8 mouse cellular contexts compared by ENCODE assay signal in genomic region chr17:48408526-48409291, GRCm38 (mm10). TPM values are rescaled to one million over a fixed set of nuclear protein-coding genes. Genes with fewer than 3 reads are reported as not detected.
A peak's percentile ranks its signal among the peaks of the same experiment; 100 is the strongest.
DNase-seq lines count a peak whose midpoint lies in the region; ATAC-seq lines count a peak whose summit lies in the region.

No protein-coding gene starts in this region.

- no peaks in the 10 kb centered on the region for H3K27me3 ChIP-seq in intestine, embryonic 15.5 days (replicated peaks)

- H3K4me2 ChIP-seq in intestine, embryonic 15.5 days (replicated peaks) = peak overlapping the region; percentile 77

- peak overlapping the region; percentile 100 for H3K27ac ChIP-seq in intestine, embryonic 15.5 days

- under 1% methylated on average over 47 of the region's 47 CpGs for WGBS in intestine, embryonic 15.5 days

- peak; percentile 67 to 71 for DNase-seq in adrenal gland, adult 18-20 months (ENCODE audit: low spot score in 2 of 2)
- DNase-seq in embryo, embryonic 11 days = peak; percentile 83
- peak; percentile 46 to 66 for DNase-seq in gastrocnemius, postnatal 36 days
- DNase-seq in left cerebral cortex, postnatal 25 days (ENCODE audit: low spot score in 2 of 2) = peak; percentile 65 to 70
- DNase-seq in right cerebral cortex, postnatal 25 days = peak; percentile 71
- peak; percentile 73 to 76 for DNase-seq in urinary bladder, postnatal 4 days (ENCODE audit: low spot score in 2 of 2)

- no peaks in the 10 kb centered on the region for H3K9me3 ChIP-seq in intestine, embryonic 15.5 days

- peak overlapping the region; percentile 96 for H3K9ac ChIP-seq in intestine, embryonic 15.5 days

- peaks cover 19% of the 10 kb centered on the region for H3K4me1 ChIP-seq in intestine, embryonic 15.5 days (replicated peaks)

- no peaks in the 10 kb centered on the region for H3K36me3 ChIP-seq in intestine, embryonic 15.5 days

- peak; percentile 48 for ATAC-seq in intestine, embryonic 15.5 days
- ATAC-seq in megakaryocyte-erythroid progenitor cell, adult 5-6 weeks (replicated peaks; ENCODE audit: low FRiP score, low TSS enrichment, poor library complexity, severe bottlenecking) = peak; percentile 29

- H3K4me3 ChIP-seq in intestine, embryonic 15.5 days (replicated peaks) = peak overlapping the region; percentile 79

- intact Hi-C loops in gastrocnemius, postnatal 36 days (cut with DNase I) = no loop called here
- intact Hi-C loops in left cerebral cortex, postnatal 25 days (cut with DNase I) = loop anchor here (1.0 to 10.0 kb wide), 5 partner anchors 35 to 534 kb away; partner anchors contain the start of gene Trem2

RNA-seq across cellular contexts. Expression of gene Nfya, which starts 1.0 kb away (rescaled TPM):
- 10 to 100 TPM; 35.5 to 36.5 TPM for total RNA-seq in adrenal gland, adult 18-20 months (2021)
- total RNA-seq in gastrocnemius, postnatal 36 days (2021) = 1 to 10 TPM; 4.4 to 6.7 TPM
- polyA plus RNA-seq in intestine, embryonic 15.5 days (2015; fragmentation: Nextera tagmentation; extraction: Ambion mirVana) = 11.2 and 12.5 TPM in 2 replicates
- 10 to 100 TPM; 27.5 to 31.8 TPM for total RNA-seq in left cerebral cortex, postnatal 25 days (2021)
- total RNA-seq in megakaryocyte-erythroid progenitor cell, adult 5-6 weeks (2014; fragmentation: Nextera tagmentation) = 89.3 and 113 TPM in 2 replicates
- total RNA-seq in megakaryocyte-erythroid progenitor cell, adult 5-6 weeks (2017) = 32.8 and 55.7 TPM in 2 replicates

RNA-seq across cellular contexts. Expression of gene Oard1, which starts 1.1 kb away (rescaled TPM):
- total RNA-seq in adrenal gland, adult 18-20 months (2021) = 10 to 100 TPM; 17.5 to 19.5 TPM
- total RNA-seq in gastrocnemius, postnatal 36 days (2021) = 10 to 100 TPM in 1 of 2 experiments, 1 to 10 TPM in 1; 9.2 to 10.6 TPM
- polyA plus RNA-seq in intestine, embryonic 15.5 days (2015; fragmentation: Nextera tagmentation; extraction: Ambion mirVana) = 72.8 and 73.2 TPM in 2 replicates
- 1 to 10 TPM; 7.8 to 9.5 TPM for total RNA-seq in left cerebral cortex, postnatal 25 days (2021)
- total RNA-seq in megakaryocyte-erythroid progenitor cell, adult 5-6 weeks (2014; fragmentation: Nextera tagmentation) = 56.0 and 61.4 TPM in 2 replicates
- 76.9 and 90.2 TPM in 2 replicates for total RNA-seq in megakaryocyte-erythroid progenitor cell, adult 5-6 weeks (2017)

RNA-seq across cellular contexts. Expression of gene Apobec2, which starts 24.0 kb away (rescaled TPM):
- 1 to 10 TPM; 1.5 to 2.0 TPM for total RNA-seq in adrenal gland, adult 18-20 months (2021)
- total RNA-seq in gastrocnemius, postnatal 36 days (2021) = 100 to 1,000 TPM; 445 to 493 TPM
- 3.8 and 4.1 TPM in 2 replicates for polyA plus RNA-seq in intestine, embryonic 15.5 days (2015; fragmentation: Nextera tagmentation; extraction: Ambion mirVana)
- not detected for total RNA-seq in left cerebral cortex, postnatal 25 days (2021)
- total RNA-seq in megakaryocyte-erythroid progenitor cell, adult 5-6 weeks (2014; fragmentation: Nextera tagmentation) = 1.7 TPM in 1 of 2 replicates, not detected in the other
- total RNA-seq in megakaryocyte-erythroid progenitor cell, adult 5-6 weeks (2017) = 0.30 TPM in 1 of 2 replicates, not detected in the other

RNA-seq across cellular contexts. Expression of gene Tspo2, which starts 42.6 kb away (rescaled TPM):
- not detected for total RNA-seq in adrenal gland, adult 18-20 months (2021)
- not detected for total RNA-seq in gastrocnemius, postnatal 36 days (2021)
- polyA plus RNA-seq in intestine, embryonic 15.5 days (2015; fragmentation: Nextera tagmentation; extraction: Ambion mirVana) = 3.5 and 4.4 TPM in 2 replicates
- not detected for total RNA-seq in left cerebral cortex, postnatal 25 days (2021)
- 192 and 203 TPM in 2 replicates for total RNA-seq in megakaryocyte-erythroid progenitor cell, adult 5-6 weeks (2014; fragmentation: Nextera tagmentation)
- 86.3 and 160 TPM in 2 replicates for total RNA-seq in megakaryocyte-erythroid progenitor cell, adult 5-6 weeks (2017)

RNA-seq across cellular contexts. Expression of gene Unc5cl, which starts 46.0 kb away (rescaled TPM):
- under 1 TPM in 1 of 2 experiments, not detected in 1; 0.19 TPM for total RNA-seq in adrenal gland, adult 18-20 months (2021)
- not detected for total RNA-seq in gastrocnemius, postnatal 36 days (2021)
- polyA plus RNA-seq in intestine, embryonic 15.5 days (2015; fragmentation: Nextera tagmentation; extraction: Ambion mirVana) = 36.3 and 38.9 TPM in 2 replicates
- under 1 TPM; 0.11 to 0.27 TPM for total RNA-seq in left cerebral cortex, postnatal 25 days (2021)
- total RNA-seq in megakaryocyte-erythroid progenitor cell, adult 5-6 weeks (2014; fragmentation: Nextera tagmentation) = 4.2 and 7.1 TPM in 2 replicates
- total RNA-seq in megakaryocyte-erythroid progenitor cell, adult 5-6 weeks (2017) = 5.1 and 5.7 TPM in 2 replicates

Comparison
In these comparisons a context has a peak if more than half of its experiments do, and no peak if none do; other contexts are left out.
1. Peak in every context shown above with its lines: DNase-seq, ATAC-seq, H3K4me3 ChIP-seq and H3K27ac ChIP-seq.
2. RNA of gene Apobec2, which starts 24.0 kb away (total RNA-seq): 445 to 493 TPM in gastrocnemius, postnatal 36 days; 1.5 to 2.0 TPM in adrenal gland, adult 18-20 months, not detected in left cerebral cortex, postnatal 25 days and 0.30 to 1.7 TPM in megakaryocyte-erythroid progenitor cell, adult 5-6 weeks; every median in the first group is over 100 times any median in the second.